Mouse (Mus musculus): ENCODE data around the gene Trappc12. TPM values are rescaled to one million over a fixed set of nuclear protein-coding genes. Genes with fewer than 3 reads are reported as not detected.

Gene Trappc12
- polyA plus RNA-seq, 1 experiment: 22.0 TPM

DNA sequence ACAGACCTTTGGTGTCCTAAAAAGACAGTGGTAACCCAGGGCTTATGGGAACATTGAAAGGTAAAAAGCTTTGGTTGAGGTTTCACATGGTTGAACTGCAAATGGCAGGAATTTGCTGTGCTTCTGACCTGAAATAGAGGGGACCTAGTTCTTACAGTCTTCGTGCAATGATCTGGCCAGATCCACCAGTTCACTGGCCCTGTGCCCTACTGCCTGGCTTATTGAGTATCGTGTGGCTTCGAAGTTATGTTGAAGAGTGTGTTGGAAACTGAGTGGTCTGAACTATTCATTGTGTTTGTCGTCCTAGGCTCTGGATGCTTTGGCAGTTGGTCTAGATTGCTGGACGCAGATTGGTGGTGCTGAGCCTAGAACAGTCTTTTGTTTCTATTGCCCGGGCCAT is 36.0 kb upstream of the Trappc12 start:
- Histone ChIP-seq H3K4me3 (ENCODE audit: extremely low read depth, insufficient read depth, insufficient read length) (no peak overlapping the region), H3K4me1 (ENCODE audit: control insufficient read depth, insufficient read depth, insufficient read length) (no peaks in the 10 kb centered on the region), H3K36me3 (ENCODE audit: control insufficient read depth, insufficient read depth, low read length) (no peaks in the 10 kb centered on the region), H3K27ac (ENCODE audit: insufficient read depth, low read length) (no peak overlapping the region), H3K27me3 (ENCODE audit: control insufficient read depth, insufficient read depth, low read length) (no peaks in the 10 kb centered on the region)
- 95% methylated on average over 6 of the region's 6 CpGs for WGBS
- TF ChIP-seq CTCF (IDR thresholded peaks at IDR 0.05; ENCODE audit: extremely low read depth, insufficient read depth, insufficient read length, insufficient replicate concordance): no peak
- no peak for TF ChIP-seq POLR2A (IDR thresholded peaks at IDR 0.05; ENCODE audit: low read depth, low read length)
- no peak for DNase-seq (ENCODE audit: low read depth in 1 of 2, low spot score in 2 of 2)

DNA sequence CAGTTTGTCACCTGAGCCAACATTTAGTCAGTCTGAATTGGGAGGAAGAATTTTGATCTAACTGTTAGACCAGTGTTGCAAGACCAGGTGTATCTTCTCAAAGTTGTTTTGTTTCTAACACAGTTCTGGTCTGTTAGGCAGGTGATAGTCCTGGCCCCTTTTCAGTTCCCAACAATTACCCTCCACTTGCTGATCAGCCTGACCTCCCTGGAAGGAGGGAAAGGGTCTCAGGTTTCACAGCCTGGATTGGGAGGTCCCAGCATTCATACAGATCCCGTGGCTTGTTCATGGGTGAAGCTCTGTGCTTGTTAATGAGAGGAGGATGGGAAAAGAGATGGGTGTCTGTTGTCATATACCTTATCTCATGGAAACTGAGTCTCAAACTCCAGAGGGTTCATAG is 35.0 kb upstream of the Trappc12 start:
- no peak overlapping the region for H3K27ac ChIP-seq (ENCODE audit: insufficient read depth, low read length)
- no peaks in the 10 kb centered on the region for H3K4me1 ChIP-seq (ENCODE audit: control insufficient read depth, insufficient read depth, insufficient read length)
- WGBS: 84% methylated on average over 1 of the region's 1 CpGs
- H3K4me3 ChIP-seq (ENCODE audit: extremely low read depth, insufficient read depth, insufficient read length): no peak overlapping the region
- no peak for DNase-seq (ENCODE audit: low read depth in 1 of 2, low spot score in 2 of 2)
- no peaks in the 10 kb centered on the region for H3K27me3 ChIP-seq (ENCODE audit: control insufficient read depth, insufficient read depth, low read length)
- no peak for TF ChIP-seq CTCF (IDR thresholded peaks at IDR 0.05; ENCODE audit: extremely low read depth, insufficient read depth, insufficient read length, insufficient replicate concordance)
- no peak for TF ChIP-seq POLR2A (IDR thresholded peaks at IDR 0.05; ENCODE audit: low read depth, low read length)
- no peaks in the 10 kb centered on the region for H3K36me3 ChIP-seq (ENCODE audit: control insufficient read depth, insufficient read depth, low read length)

DNA sequence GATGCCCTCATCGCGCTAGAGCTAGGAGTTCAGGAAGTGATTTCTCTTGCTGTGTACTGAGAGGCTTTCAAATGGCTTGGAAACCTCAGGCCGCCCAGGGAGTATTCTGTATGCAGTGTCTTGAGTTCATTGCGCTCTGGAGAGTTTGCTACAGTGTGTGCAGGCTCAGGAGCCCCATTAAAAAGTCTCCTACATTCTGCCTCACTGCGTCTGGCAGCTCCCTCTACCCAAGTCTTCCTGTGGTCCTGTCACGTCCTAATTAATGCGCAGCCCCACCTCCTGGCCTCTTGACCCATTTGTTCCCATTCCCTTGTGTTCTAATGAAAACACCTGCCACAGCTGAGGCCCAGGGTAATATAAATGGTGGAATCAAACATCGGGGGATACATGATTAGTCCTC is 34.6 kb upstream of the Trappc12 start:
- no peaks in the 10 kb centered on the region for H3K27me3 ChIP-seq (ENCODE audit: control insufficient read depth, insufficient read depth, low read length)
- DNase-seq (ENCODE audit: low read depth in 1 of 2, low spot score in 2 of 2): no peak
- WGBS: 92% methylated on average over 8 of the region's 8 CpGs
- H3K4me3 ChIP-seq (ENCODE audit: extremely low read depth, insufficient read depth, insufficient read length): no peak overlapping the region
- H3K4me1 ChIP-seq (ENCODE audit: control insufficient read depth, insufficient read depth, insufficient read length): no peaks in the 10 kb centered on the region
- H3K36me3 ChIP-seq (ENCODE audit: control insufficient read depth, insufficient read depth, low read length): no peaks in the 10 kb centered on the region
- H3K27ac ChIP-seq (ENCODE audit: insufficient read depth, low read length): no peak overlapping the region
- TF ChIP-seq POLR2A (IDR thresholded peaks at IDR 0.05; ENCODE audit: low read depth, low read length) (no peak), CTCF (IDR thresholded peaks at IDR 0.05; ENCODE audit: extremely low read depth, insufficient read depth, insufficient read length, insufficient replicate concordance) (no peak)

DNA sequence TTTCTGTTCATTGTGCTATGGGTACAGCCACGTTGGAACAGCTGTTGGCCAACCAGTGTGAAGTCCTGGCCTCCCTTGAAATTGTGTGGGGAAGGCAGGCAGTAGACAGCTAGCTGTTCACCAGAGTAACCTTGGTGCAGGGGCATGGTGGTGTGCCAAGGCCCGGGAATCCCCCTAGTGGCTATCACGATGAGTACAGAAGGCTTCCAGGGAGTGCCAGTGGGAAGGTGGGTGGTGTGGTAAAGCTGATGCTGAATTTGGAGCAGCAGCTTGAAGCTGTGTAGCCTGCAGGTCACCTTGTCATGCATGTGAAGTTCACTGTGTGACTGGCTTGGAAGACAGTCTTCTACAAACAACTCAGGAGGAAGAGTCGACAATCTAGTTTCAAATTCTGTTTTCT is 34.1 kb upstream of the Trappc12 start:
- no peaks in the 10 kb centered on the region for H3K36me3 ChIP-seq (ENCODE audit: control insufficient read depth, insufficient read depth, low read length)
- H3K4me3 ChIP-seq (ENCODE audit: extremely low read depth, insufficient read depth, insufficient read length): no peak overlapping the region
- TF ChIP-seq POLR2A (IDR thresholded peaks at IDR 0.05; ENCODE audit: low read depth, low read length) (no peak), CTCF (IDR thresholded peaks at IDR 0.05; ENCODE audit: extremely low read depth, insufficient read depth, insufficient read length, insufficient replicate concordance) (no peak)
- WGBS: 31% methylated on average over 4 of the region's 4 CpGs
- H3K27me3 ChIP-seq (ENCODE audit: control insufficient read depth, insufficient read depth, low read length): no peaks in the 10 kb centered on the region
- no peak overlapping the region for H3K27ac ChIP-seq (ENCODE audit: insufficient read depth, low read length)
- no peaks in the 10 kb centered on the region for H3K4me1 ChIP-seq (ENCODE audit: control insufficient read depth, insufficient read depth, insufficient read length)
- DNase-seq (ENCODE audit: low read depth in 1 of 2, low spot score in 2 of 2): peak in 1 of 2 experiments; percentile 10

DNA sequence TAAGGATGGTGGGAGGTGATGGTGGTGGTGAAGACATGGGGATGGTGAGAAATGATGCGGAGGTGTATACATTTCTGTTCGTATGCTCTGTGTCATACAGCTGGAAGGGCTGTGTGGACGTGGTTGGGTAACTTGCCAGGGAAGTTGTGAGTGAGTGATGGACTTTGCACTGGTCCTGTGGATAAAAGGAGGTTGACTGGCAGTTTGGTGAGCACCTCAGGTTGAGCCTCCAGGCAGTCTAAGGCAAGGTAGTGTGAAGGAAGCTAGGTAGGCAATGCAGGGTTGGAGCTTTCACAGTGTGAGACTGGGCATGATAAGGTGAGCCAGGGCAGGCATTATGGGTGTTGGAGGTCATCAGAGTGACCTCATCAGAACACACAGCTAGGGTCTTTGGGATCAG is 32.4 kb upstream of the Trappc12 start:
- 97% methylated on average over 3 of the region's 3 CpGs for WGBS
- no peak for TF ChIP-seq CTCF (IDR thresholded peaks at IDR 0.05; ENCODE audit: extremely low read depth, insufficient read depth, insufficient read length, insufficient replicate concordance)
- TF ChIP-seq POLR2A (IDR thresholded peaks at IDR 0.05; ENCODE audit: low read depth, low read length): no peak
- H3K27ac ChIP-seq (ENCODE audit: insufficient read depth, low read length): no peak overlapping the region
- DNase-seq (ENCODE audit: low read depth in 1 of 2, low spot score in 2 of 2): no peak
- no peak overlapping the region for H3K4me3 ChIP-seq (ENCODE audit: extremely low read depth, insufficient read depth, insufficient read length)
- no peaks in the 10 kb centered on the region for H3K27me3 ChIP-seq (ENCODE audit: control insufficient read depth, insufficient read depth, low read length)
- no peaks in the 10 kb centered on the region for H3K4me1 ChIP-seq (ENCODE audit: control insufficient read depth, insufficient read depth, insufficient read length)
- no peaks in the 10 kb centered on the region for H3K36me3 ChIP-seq (ENCODE audit: control insufficient read depth, insufficient read depth, low read length)

DNA sequence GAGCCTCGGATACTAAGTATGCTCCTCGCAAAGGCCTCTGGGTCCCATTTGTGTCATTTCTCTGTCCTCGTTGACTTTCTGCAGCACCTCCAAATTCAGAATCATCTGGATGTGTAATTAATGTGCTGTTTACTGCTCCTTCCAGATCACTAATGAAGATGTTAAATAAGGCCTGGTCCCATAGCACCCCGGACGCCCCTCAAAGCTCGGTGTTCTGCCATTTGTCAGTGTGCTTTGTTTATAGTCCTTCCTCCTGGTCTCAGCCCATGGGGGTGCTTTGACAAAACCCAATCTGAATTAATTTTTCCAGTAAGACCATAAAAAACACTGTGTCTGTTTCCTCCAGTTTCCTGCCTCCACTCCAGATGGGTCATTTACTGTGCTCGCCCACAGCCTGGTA is 29.9 kb upstream of the Trappc12 start:
- no peak for DNase-seq (ENCODE audit: low read depth in 1 of 2, low spot score in 2 of 2)
- WGBS: 93% methylated on average over 7 of the region's 7 CpGs
- no peak overlapping the region for H3K27ac ChIP-seq (ENCODE audit: insufficient read depth, low read length)
- H3K4me3 ChIP-seq (ENCODE audit: extremely low read depth, insufficient read depth, insufficient read length): no peak overlapping the region
- H3K27me3 ChIP-seq (ENCODE audit: control insufficient read depth, insufficient read depth, low read length): no peaks in the 10 kb centered on the region
- no peaks in the 10 kb centered on the region for H3K4me1 ChIP-seq (ENCODE audit: control insufficient read depth, insufficient read depth, insufficient read length)
- no peaks in the 10 kb centered on the region for H3K36me3 ChIP-seq (ENCODE audit: control insufficient read depth, insufficient read depth, low read length)
- TF ChIP-seq CTCF (IDR thresholded peaks at IDR 0.05; ENCODE audit: extremely low read depth, insufficient read depth, insufficient read length, insufficient replicate concordance) (no peak), POLR2A (IDR thresholded peaks at IDR 0.05; ENCODE audit: low read depth, low read length) (no peak)

DNA sequence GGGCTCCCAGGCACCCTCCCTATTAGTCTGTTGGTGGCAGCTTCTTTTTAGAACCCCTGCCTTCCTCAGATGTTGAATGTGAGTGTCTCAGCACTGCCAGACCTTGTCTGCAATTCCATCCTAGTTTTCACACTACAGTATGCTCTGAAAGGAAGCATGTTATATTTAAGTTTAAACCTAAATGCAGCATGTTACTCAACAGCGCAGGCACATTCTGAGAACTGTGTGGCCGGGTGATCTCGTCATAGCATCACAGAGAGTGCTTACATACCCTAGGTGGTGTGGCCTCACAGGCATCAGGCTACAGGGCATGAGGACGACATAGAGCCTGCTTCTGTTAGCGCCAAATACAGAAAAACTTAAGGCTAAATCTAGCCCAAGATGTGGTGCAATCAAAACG is 25.4 kb upstream of the Trappc12 start:
- peaks cover 2% of the 10 kb centered on the region; the same call in 1 of the 2 replicates for H3K36me3 ChIP-seq (ENCODE audit: control insufficient read depth, insufficient read depth, low read length)
- no peak overlapping the region for H3K4me3 ChIP-seq (ENCODE audit: extremely low read depth, insufficient read depth, insufficient read length)
- WGBS: 93% methylated on average over 6 of the region's 6 CpGs
- H3K27ac ChIP-seq (ENCODE audit: insufficient read depth, low read length): no peak overlapping the region
- no peaks in the 10 kb centered on the region for H3K4me1 ChIP-seq (ENCODE audit: control insufficient read depth, insufficient read depth, insufficient read length)
- TF ChIP-seq CTCF (IDR thresholded peaks at IDR 0.05; ENCODE audit: extremely low read depth, insufficient read depth, insufficient read length, insufficient replicate concordance) (no peak), POLR2A (IDR thresholded peaks at IDR 0.05; ENCODE audit: low read depth, low read length) (no peak)
- no peak for DNase-seq (ENCODE audit: low read depth in 1 of 2, low spot score in 2 of 2)
- no peaks in the 10 kb centered on the region for H3K27me3 ChIP-seq (ENCODE audit: control insufficient read depth, insufficient read depth, low read length)
